Mouse (Mus musculus): Measurements from ENCODE around the gene Col4a2. TPM values are rescaled to one million over a fixed set of nuclear protein-coding genes. Genes with fewer than 3 reads are reported as not detected.

Gene Col4a2
- total RNA-seq, 2 experiments from 2014 or later, result 76.7 to 80.6 TPM

GRCm38 (mm10) chr8:11421968-11422367 is 109.4 kb downstream of the Col4a2 start:
- intact Hi-C loops (cut with DNase I), result loop anchor here (10.0 kb wide), 1 partner anchor 193 kb away; no protein-coding TSS in a partner anchor

GRCm38 (mm10) chr8:11423091-11423490 is 110.5 kb downstream of the Col4a2 start:
- DNase-seq (ENCODE audit: extremely low spot score in 1 of 2, low spot score in 2 of 2), result no peak
- intact Hi-C loops (cut with DNase I), result loop anchor here (10.0 kb wide), 1 partner anchor 192 kb away; no protein-coding TSS in a partner anchor

More at GRCm38 (mm10) chr8:11421968-11422367, 109.4 kb downstream of the Col4a2 start:
- no peak for DNase-seq (ENCODE audit: extremely low spot score in 1 of 2, low spot score in 2 of 2)

GRCm38 (mm10) chr8:11430688-11431087 is 118.1 kb downstream of the Col4a2 start:
- intact Hi-C loops (cut with DNase I), result no loop called here
- DNase-seq (ENCODE audit: extremely low spot score in 1 of 2, low spot score in 2 of 2), result no peak

GRCm38 (mm10) chr8:11437862-11438261 is 125.3 kb downstream of the Col4a2 start:
- intact Hi-C loops (cut with DNase I), result no loop called here
- DNase-seq (ENCODE audit: extremely low spot score in 1 of 2, low spot score in 2 of 2), result no peak

- intact Hi-C loops (cut with DNase I), result no loop called here
- DNase-seq (ENCODE audit: extremely low spot score in 1 of 2, low spot score in 2 of 2), result no peak
Measured at GRCm38 (mm10) chr8:11441291-11441690, 128.7 kb downstream of the Col4a2 start.

GRCm38 (mm10) chr8:11443611-11444010 is 131.0 kb downstream of the Col4a2 start:
- DNase-seq (ENCODE audit: extremely low spot score in 1 of 2, low spot score in 2 of 2), result no peak
- intact Hi-C loops (cut with DNase I), result no loop called here

- intact Hi-C loops (cut with DNase I), result no loop called here
- no peak for DNase-seq (ENCODE audit: extremely low spot score in 1 of 2, low spot score in 2 of 2)
Measured at GRCm38 (mm10) chr8:11444216-11444615, 131.6 kb downstream of the Col4a2 start.

- intact Hi-C loops (cut with DNase I), result no loop called here
- no peak for DNase-seq (ENCODE audit: extremely low spot score in 1 of 2, low spot score in 2 of 2)
Measured at GRCm38 (mm10) chr8:11445790-11446189, 133.2 kb downstream of the Col4a2 start.

GRCm38 (mm10) chr8:11447910-11448570 is 135.4 kb downstream of the Col4a2 start:
- intact Hi-C loops (cut with DNase I), result no loop called here
- no peak for DNase-seq (ENCODE audit: extremely low spot score in 1 of 2, low spot score in 2 of 2)

GRCm38 (mm10) chr8:11450184-11451113 is 137.8 kb downstream of the Col4a2 start:
- intact Hi-C loops (cut with DNase I), result loop anchor here (2.0 kb wide), 1 partner anchor 36 kb away; no protein-coding TSS in a partner anchor

GRCm38 (mm10) chr8:11452152-11452551 is 139.5 kb downstream of the Col4a2 start:
- DNase-seq (ENCODE audit: extremely low spot score in 1 of 2, low spot score in 2 of 2), result no peak
- intact Hi-C loops (cut with DNase I), result no loop called here

More at GRCm38 (mm10) chr8:11450184-11451113, 137.8 kb downstream of the Col4a2 start:
- no peak for DNase-seq (ENCODE audit: extremely low spot score in 1 of 2, low spot score in 2 of 2)

GRCm38 (mm10) chr8:11452559-11452958 is 140.0 kb downstream of the Col4a2 start:
- no peak for DNase-seq (ENCODE audit: extremely low spot score in 1 of 2, low spot score in 2 of 2)
- intact Hi-C loops (cut with DNase I), result no loop called here

- DNase-seq (ENCODE audit: extremely low spot score in 1 of 2, low spot score in 2 of 2), result no peak
- intact Hi-C loops (cut with DNase I), result no loop called here
Measured at GRCm38 (mm10) chr8:11452974-11453373, 140.4 kb downstream of the Col4a2 start.

- no peak for DNase-seq (ENCODE audit: extremely low spot score in 1 of 2, low spot score in 2 of 2)
- intact Hi-C loops (cut with DNase I), result no loop called here
Measured at GRCm38 (mm10) chr8:11454228-11454627, 141.6 kb downstream of the Col4a2 start.

- DNase-seq (ENCODE audit: extremely low spot score in 1 of 2, low spot score in 2 of 2), result no peak
- intact Hi-C loops (cut with DNase I), result no loop called here
Measured at GRCm38 (mm10) chr8:11457278-11457677, 144.7 kb downstream of the Col4a2 start.

GRCm38 (mm10) chr8:11457981-11458836 is 145.6 kb downstream of the Col4a2 start:
- intact Hi-C loops (cut with DNase I), result no loop called here
- no peak for DNase-seq (ENCODE audit: extremely low spot score in 1 of 2, low spot score in 2 of 2)

- intact Hi-C loops (cut with DNase I), result no loop called here
- no peak for DNase-seq (ENCODE audit: extremely low spot score in 1 of 2, low spot score in 2 of 2)
Measured at GRCm38 (mm10) chr8:11459016-11459415, 146.4 kb downstream of the Col4a2 start.

- intact Hi-C loops (cut with DNase I), result no loop called here
- peak; percentile 32 to 87 for DNase-seq (ENCODE audit: extremely low spot score in 1 of 2, low spot score in 2 of 2)
Measured at GRCm38 (mm10) chr8:11460934-11461333, 148.3 kb downstream of the Col4a2 start.

- intact Hi-C loops (cut with DNase I), result no loop called here
Measured at GRCm38 (mm10) chr8:11461847-11462246, 149.2 kb downstream of the Col4a2 start.

More at GRCm38 (mm10) chr8:11461847-11462246, 149.2 kb downstream of the Col4a2 start:
- DNase-seq (ENCODE audit: extremely low spot score in 1 of 2, low spot score in 2 of 2), result no peak
